Mouse (Mus musculus) lung, postnatal 0 days (tissue): ENCODE measurements around the gene Fbxo24.

Source experiments
- CTCF ChIP-seq: IDR thresholded peaks from 2 replicates; pipeline ENCODE4 v1.5.1; 2016; ENCODE audit warnings: antibody characterized with exemption, mild to moderate bottlenecking
- EP300 ChIP-seq: IDR thresholded peaks from 2 replicates; pipeline ENCODE4 v1.6.1; 2016; ENCODE audit warnings: antibody characterized with exemption, mild to moderate bottlenecking, control low read depth

DNA sequence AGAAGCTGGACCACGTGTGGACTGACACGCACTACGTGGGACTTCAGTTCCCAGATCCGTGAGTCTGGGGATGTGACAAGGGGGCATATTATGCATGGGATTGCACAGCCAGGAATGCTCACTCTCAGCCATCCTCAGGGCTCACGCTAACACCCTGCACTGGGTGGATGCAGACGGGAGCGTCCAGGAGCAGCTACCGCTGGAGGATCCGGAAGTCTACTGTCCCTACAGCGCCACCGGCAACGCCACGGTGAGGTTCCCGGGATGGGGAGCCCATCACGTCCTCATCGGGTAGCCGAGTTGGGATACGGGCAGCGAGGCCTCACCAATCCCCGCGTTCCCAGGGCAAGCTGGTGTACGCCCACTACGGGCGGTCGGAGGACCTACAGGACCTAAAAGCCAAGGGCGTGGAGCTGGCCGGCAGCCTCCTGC lies 54.3 kb downstream of the Fbxo24 start:
- TF ChIP-seq CTCF (peak; percentile 48), EP300 (no peak)
